Mouse (Mus musculus) kidney, adult 2 months (tissue): ENCODE results near the gene Gsg1l2.

Experiments
- CTCF ChIP-seq: fragments of 200-500 bp; conservative IDR thresholded peaks from 2 replicates; pipeline ENCODE4 v1.5.1; 2011; ENCODE audit warnings: low read depth, mild to moderate bottlenecking, control low read depth, low read length, moderate library complexity, mixed read lengths; ENCODE audit not compliant: insufficient read depth, insufficient read length
- POLR2A ChIP-seq: fragments of 200-500 bp; IDR thresholded peaks from one replicate; pipeline ENCODE4 v1.6.1; 2011; ENCODE audit warnings: low read depth, low read length, control low read depth

- TF ChIP-seq POLR2A (no peak), CTCF (no peak)
Observed at GRCm38 (mm10) chr11:67829530-67829929, 55.1 kb downstream of the Gsg1l2 start.
